Mouse (Mus musculus) MEL (cell line): ENCODE measurements around the gene Cpt1c. TPM values are rescaled to one million over a fixed set of nuclear protein-coding genes. Genes with fewer than 3 reads are reported as not detected.

Experiments
- DNase-seq: peaks from one replicate; pipeline ENCODE4 v3.0.0; 2011; ENCODE audit warnings: low read depth, low spot score
- H3K27ac ChIP-seq: 2 replicates; pipeline ENCODE4 v1.5.1; 2012; ENCODE audit warnings: low read depth, mild to moderate bottlenecking, control low read depth, low read length, moderate library complexity; ENCODE audit not compliant: control insufficient read depth
- H3K27me3 ChIP-seq, 2 experiments: fragments of 150-350 bp in 1 of 2; sonication (generic) in 1 of 2; 2 replicates each; pipeline ENCODE4 v1.6.1; 2012; ENCODE audit warnings: low read length in 2 of 2, mild to moderate bottlenecking in 2 of 2, improper control_type of control experiment in 1 of 2, moderate library complexity in 1 of 2; ENCODE audit not compliant: insufficient read depth in 2 of 2, control insufficient read depth in 1 of 2
- H3K36me3 ChIP-seq, 2 experiments: 2 replicates each; pipeline ENCODE4 v1.6.1; 2012 to 2014; ENCODE audit warnings: low read length in 2 of 2, improper control_type of control experiment in 1 of 2, inconsistent platforms in 1 of 2, mild to moderate bottlenecking in 1 of 2; ENCODE audit not compliant: insufficient read depth in 2 of 2, control insufficient read depth in 1 of 2
- H3K4me1 ChIP-seq, 2 experiments: fragments of 150-350 bp in 1 of 2; sonication (generic) in 1 of 2; 2 replicates each; pipeline ENCODE4 v1.6.1; 2012; ENCODE audit warnings: low read length in 2 of 2, improper control_type of control experiment in 1 of 2, mild to moderate bottlenecking in 1 of 2; ENCODE audit not compliant: insufficient read depth in 2 of 2, control insufficient read depth in 1 of 2
- H3K4me3 ChIP-seq, 2 experiments: fragments of 150-350 bp in 1 of 2; sonication (generic) in 1 of 2; 2 replicates each; pipeline ENCODE4 v1.5.1; 2012; ENCODE audit warnings: low read depth in 2 of 2, low read length in 2 of 2, mild to moderate bottlenecking in 2 of 2, moderate library complexity in 2 of 2, control low read depth in 1 of 2, improper control_type of control experiment in 1 of 2; ENCODE audit not compliant: control insufficient read depth in 1 of 2, insufficient read depth in 1 of 2
- H3K79me2 ChIP-seq: 2 replicates; pipeline ENCODE4 v1.6.1; 2012; ENCODE audit warnings: mild to moderate bottlenecking, low read length, moderate library complexity; ENCODE audit not compliant: control insufficient read depth, poor library complexity, insufficient read depth
- H3K9ac ChIP-seq: 2 replicates; pipeline ENCODE4 v1.6.1; 2012; ENCODE audit warnings: low read depth, mild to moderate bottlenecking, control low read depth, low read length, moderate library complexity; ENCODE audit not compliant: control insufficient read depth, poor library complexity, severe bottlenecking
- H3K9me3 ChIP-seq: fragments of 150-350 bp; sonication (generic); replicated peaks from 2 replicates; pipeline ENCODE4 v1.6.1; 2012; ENCODE audit warnings: mild to moderate bottlenecking, low read length, improper control_type of control experiment, moderate library complexity; ENCODE audit not compliant: insufficient read depth
- BHLHE40 ChIP-seq: IDR thresholded peaks from 2 replicates; pipeline ENCODE4 v1.6.1; 2012; ENCODE audit warnings: low read depth, mild to moderate bottlenecking, inconsistent platforms, low read length, improper control_type of control experiment, borderline replicate concordance
- CHD1 ChIP-seq: IDR thresholded peaks from 2 replicates; pipeline ENCODE4 v1.6.1; 2012; ENCODE audit warnings: low read depth, mild to moderate bottlenecking, inconsistent platforms, low read length, improper control_type of control experiment
- CHD2 ChIP-seq: IDR thresholded peaks from 2 replicates; pipeline ENCODE4 v1.6.1; 2011; ENCODE audit warnings: low read length, improper control_type of control experiment
- E2F4 ChIP-seq: IDR thresholded peaks from 2 replicates; pipeline ENCODE4 v1.6.1; 2011; ENCODE audit warnings: low read depth, low read length, improper control_type of control experiment, borderline replicate concordance
- ELF1 ChIP-seq: IDR thresholded peaks from 2 replicates; pipeline ENCODE4 v1.6.1; 2014; ENCODE audit warnings: low read depth, mild to moderate bottlenecking, inconsistent platforms, low read length, improper control_type of control experiment, moderate library complexity
- ETS1 ChIP-seq: IDR thresholded peaks from 2 replicates; pipeline ENCODE4 v1.6.1; 2012; ENCODE audit warnings: low read depth, mild to moderate bottlenecking, inconsistent platforms, low read length, improper control_type of control experiment, moderate library complexity
- GABPA ChIP-seq: IDR thresholded peaks from 2 replicates; pipeline ENCODE4 v1.6.1; 2012; ENCODE audit warnings: low read depth, mild to moderate bottlenecking, inconsistent platforms, low read length, improper control_type of control experiment, moderate library complexity
- HCFC1 ChIP-seq: IDR thresholded peaks from 2 replicates; pipeline ENCODE4 v1.6.1; 2012; ENCODE audit warnings: low read depth, mild to moderate bottlenecking, inconsistent platforms, low read length, improper control_type of control experiment, moderate library complexity
- JUND ChIP-seq: IDR thresholded peaks from 2 replicates; pipeline ENCODE4 v1.6.1; 2011; ENCODE audit warnings: low read depth, mild to moderate bottlenecking, improper control_type of control experiment, low read length
- MAFK ChIP-seq: IDR thresholded peaks from 2 replicates; pipeline ENCODE4 v1.6.1; 2011; ENCODE audit warnings: low read depth, mild to moderate bottlenecking, low read length, improper control_type of control experiment, borderline replicate concordance
- MEF2A ChIP-seq: IDR thresholded peaks from 2 replicates; pipeline ENCODE4 v1.6.1; 2014; ENCODE audit warnings: low read depth, mild to moderate bottlenecking, inconsistent platforms, low read length, improper control_type of control experiment; ENCODE audit not compliant: poor library complexity, insufficient replicate concordance, severe bottlenecking; ENCODE audit errors: extremely low read depth
- MYB ChIP-seq: IDR thresholded peaks from 2 replicates; pipeline ENCODE4 v1.6.1; 2011; ENCODE audit warnings: mild to moderate bottlenecking, low read depth, low read length, improper control_type of control experiment
- MYC ChIP-seq: IDR thresholded peaks from 2 replicates; pipeline ENCODE4 v1.6.1; 2011; ENCODE audit warnings: low read depth, mild to moderate bottlenecking, low read length, improper control_type of control experiment, moderate library complexity
- NELFE ChIP-seq: IDR thresholded peaks from 2 replicates; pipeline ENCODE4 v1.6.1; 2011; ENCODE audit warnings: low read depth, low read length, improper control_type of control experiment
- NRF1 ChIP-seq: IDR thresholded peaks from 2 replicates; pipeline ENCODE4 v1.6.1; 2014; ENCODE audit warnings: low read depth, mild to moderate bottlenecking, inconsistent platforms, low read length, improper control_type of control experiment, moderate library complexity; ENCODE audit not compliant: poor library complexity, insufficient read depth, severe bottlenecking
- POLR2A ChIP-seq, 2 experiments: IDR thresholded peaks; 2 replicates each; pipeline ENCODE4 v1.6.1; 2011 to 2012; ENCODE audit warnings: low read length in 2 of 2, mild to moderate bottlenecking in 2 of 2, control low read depth in 1 of 2, improper control_type of control experiment in 1 of 2, low read depth in 1 of 2, moderate library complexity in 1 of 2; ENCODE audit not compliant: control insufficient read depth in 1 of 2, insufficient read depth in 1 of 2, poor library complexity in 1 of 2
- POLR2AphosphoS5 ChIP-seq: IDR thresholded peaks from 2 replicates; pipeline ENCODE4 v1.6.1; 2012; ENCODE audit warnings: low read depth, borderline replicate concordance, mild to moderate bottlenecking, inconsistent platforms, low read length, moderate library complexity, mixed read lengths
- RAD21 ChIP-seq: IDR thresholded peaks from 2 replicates; pipeline ENCODE4 v1.6.1; 2011; ENCODE audit warnings: mild to moderate bottlenecking, low read depth, low read length, improper control_type of control experiment
- SMC3 ChIP-seq: IDR thresholded peaks from 2 replicates; pipeline ENCODE4 v1.6.1; 2011; ENCODE audit warnings: low read depth, low read length, improper control_type of control experiment
- TAL1 ChIP-seq: IDR thresholded peaks from 2 replicates; pipeline ENCODE4 v1.6.1; 2012; ENCODE audit warnings: mild to moderate bottlenecking, inconsistent platforms, low read length, moderate library complexity, mixed read lengths
- USF2 ChIP-seq, 2 experiments: IDR thresholded peaks; 2 replicates each; pipeline ENCODE4 v1.6.1; 2011 to 2012; ENCODE audit warnings: improper control_type of control experiment in 2 of 2, low read length in 2 of 2, borderline replicate concordance in 1 of 2, inconsistent platforms in 1 of 2, low read depth in 1 of 2, mild to moderate bottlenecking in 1 of 2; ENCODE audit not compliant: insufficient read depth in 1 of 2
- ZC3H11A ChIP-seq: IDR thresholded peaks from 2 replicates; pipeline ENCODE4 v1.6.1; 2012; ENCODE audit warnings: low read depth, mild to moderate bottlenecking, inconsistent platforms, low read length, improper control_type of control experiment
- ZKSCAN1 ChIP-seq: IDR thresholded peaks from 2 replicates; pipeline ENCODE4 v1.6.1; 2012; ENCODE audit warnings: low read depth, mild to moderate bottlenecking, inconsistent platforms, low read length, improper control_type of control experiment, moderate library complexity
- ZMIZ1 ChIP-seq: IDR thresholded peaks from 2 replicates; pipeline ENCODE4 v1.6.1; 2012; ENCODE audit warnings: low read depth, mild to moderate bottlenecking, inconsistent platforms, low read length, improper control_type of control experiment, moderate library complexity
- ZNF384 ChIP-seq: IDR thresholded peaks from 2 replicates; pipeline ENCODE4 v1.6.1; 2012; ENCODE audit warnings: low read depth, mild to moderate bottlenecking, inconsistent platforms, low read length, improper control_type of control experiment
- polyA plus RNA-seq, 2 experiments: library from polyadenylated mRNA; stranded (reverse) in 1 of 2; unstranded in 1 of 2; fragments of >175 nt in 1 of 2; fragments of >200 nt in 1 of 2; gene quantifications; 2 replicates each; pipeline versions ENCODE4 v1.2.1 to v1.2.4; 2012; ENCODE audit warnings: low replicate concordance in 2 of 2, low read depth in 1 of 2; ENCODE audit not compliant: insufficient read length in 2 of 2, insufficient read depth in 1 of 2, missing spikeins in 1 of 2
- total RNA-seq: library from RNA; depleted of rRNA; stranded (reverse); fragments of 300-350 nt; gene quantifications from 2 replicates; pipeline ENCODE4 v1.2.3, GENCODE M21; 2012

Gene Cpt1c
- total and polyA plus RNA-seq, 3 experiments: 0.35 to 0.81 TPM; not detected in 1

GRCm38 (mm10) chr7:44973415-44974130 lies 1.1 kb downstream of the Cpt1c start:
- no peaks in the 10 kb centered on the region for H3K9me3 ChIP-seq
- H3K27ac ChIP-seq: no peak overlapping the region
- no peak overlapping the region for H3K9ac ChIP-seq
- TF ChIP-seq NELFE (no peak), CHD1 (no peak), MAFK (no peak), ELF1 (no peak), SMC3 (no peak), RAD21 (no peak), ZMIZ1 (no peak), E2F4 (no peak), BHLHE40 (no peak), MYC (no peak), MYB (no peak), NRF1 (no peak), ZC3H11A (no peak)
- H3K36me3 ChIP-seq: peaks cover 0 to 5% of the 10 kb centered on the region in 2 experiments; a peak in 2 of 4 replicates
- no peaks in the 10 kb centered on the region for H3K79me2 ChIP-seq
- H3K4me1 ChIP-seq: peaks cover 0 to 8% of the 10 kb centered on the region in 2 experiments; a peak in 1 of 4 replicates
- no peak overlapping the region for H3K4me3 ChIP-seq
- no peaks in the 10 kb centered on the region for H3K27me3 ChIP-seq
- no peak for DNase-seq

- no peaks in the 10 kb centered on the region for H3K9me3 ChIP-seq
- no peak for DNase-seq
- H3K4me3 ChIP-seq: no peak overlapping the region
- H3K4me1 ChIP-seq: peaks cover 0 to 8% of the 10 kb centered on the region in 2 experiments; a peak in 1 of 4 replicates
- no peaks in the 10 kb centered on the region for H3K79me2 ChIP-seq
- H3K36me3 ChIP-seq: no peaks in the 10 kb centered on the region; a peak in 2 of 4 replicates
- no peak overlapping the region for H3K9ac ChIP-seq
- no peaks in the 10 kb centered on the region for H3K27me3 ChIP-seq
- TF ChIP-seq JUND (no peak), MAFK (no peak), ZNF384 (no peak), MEF2A (no peak), BHLHE40 (no peak), POLR2AphosphoS5 (no peak), MYC (no peak), ETS1 (no peak), TAL1 (no peak), HCFC1 (no peak), ZKSCAN1 (no peak), ZC3H11A (no peak), CHD2 (no peak), GABPA (no peak), POLR2A (IDR thresholded peaks at IDR 0.05; ENCODE audit: control insufficient read depth in 1 of 2, insufficient read depth in 1 of 2, low read depth in 1 of 2, low read length in 2 of 2, poor library complexity in 1 of 2) (no peak), USF2 (IDR thresholded peaks at IDR 0.05; ENCODE audit: borderline replicate concordance in 1 of 2, insufficient read depth in 1 of 2, low read depth in 1 of 2, low read length in 2 of 2) (no peak), NELFE (no peak), ELF1 (no peak)
- H3K27ac ChIP-seq: no peak overlapping the region
Measured at GRCm38 (mm10) chr7:44971142-44971541, 3.5 kb downstream of the Cpt1c start.
